Mouse (Mus musculus) ES-E14 (cell line): ENCODE measurements around the gene Slc6a19.
"Not testable (repeated sequence)": the region's sequence is repeated elsewhere in the genome, so short reads cannot be mapped to it uniquely, and the experiment has no call there.

Experiments
- CHD2 ChIP-seq: IDR thresholded peaks from 2 replicates; pipeline ENCODE4 v1.6.1; 2014; ENCODE audit warnings: mild to moderate bottlenecking, low read depth, low read length, inconsistent platforms
- HCFC1 ChIP-seq: IDR thresholded peaks from 2 replicates; pipeline ENCODE4 v1.6.1; 2012; ENCODE audit warnings: low read length, inconsistent platforms, borderline replicate concordance; ENCODE audit not compliant: insufficient read depth
- MAFK ChIP-seq: IDR thresholded peaks from 2 replicates; pipeline ENCODE4 v1.6.1; 2014; ENCODE audit warnings: mild to moderate bottlenecking, low read depth, low read length, inconsistent platforms; ENCODE audit not compliant: insufficient read depth
- ZC3H11A ChIP-seq: IDR thresholded peaks from 2 replicates; pipeline ENCODE4 v1.6.1; 2012; ENCODE audit warnings: low read depth, mild to moderate bottlenecking, inconsistent platforms, low read length, borderline replicate concordance
- ZNF384 ChIP-seq: IDR thresholded peaks from 2 replicates; pipeline ENCODE4 v1.6.1; 2012; ENCODE audit warnings: low read depth, low read length, inconsistent platforms

DNA sequence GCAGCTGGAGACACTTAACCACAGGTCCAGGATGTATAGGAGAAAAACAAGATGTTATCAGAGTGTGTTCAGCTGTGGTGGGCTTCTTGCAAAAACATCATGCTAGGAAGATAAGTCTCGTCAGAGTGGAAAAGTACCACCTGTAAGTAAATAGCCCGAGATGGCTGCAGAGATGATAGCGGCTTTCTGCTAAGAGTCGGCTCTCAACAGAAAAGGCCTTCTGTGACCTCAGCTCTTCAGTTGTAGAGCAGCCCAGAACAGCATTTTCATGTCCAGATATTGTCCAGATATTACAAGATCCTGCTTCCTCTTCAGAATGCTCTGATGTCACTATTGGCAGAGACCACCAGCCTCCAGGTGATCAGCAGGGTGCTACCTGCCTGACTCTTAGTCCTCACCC is 1.2 kb downstream of the Slc6a19 start:
- not testable (repeated sequence) for TF ChIP-seq CHD2, ZC3H11A, ZNF384, HCFC1, MAFK
